Mouse (Mus musculus): Measurements from ENCODE around the gene Hspb2. TPM values are rescaled to one million over a fixed set of nuclear protein-coding genes. Genes with fewer than 3 reads are reported as not detected.

The Hspb2 gene
- total RNA-seq (2022) = 1 to 10 TPM; 3.0 to 3.2 (median 3.1) TPM

DNA sequence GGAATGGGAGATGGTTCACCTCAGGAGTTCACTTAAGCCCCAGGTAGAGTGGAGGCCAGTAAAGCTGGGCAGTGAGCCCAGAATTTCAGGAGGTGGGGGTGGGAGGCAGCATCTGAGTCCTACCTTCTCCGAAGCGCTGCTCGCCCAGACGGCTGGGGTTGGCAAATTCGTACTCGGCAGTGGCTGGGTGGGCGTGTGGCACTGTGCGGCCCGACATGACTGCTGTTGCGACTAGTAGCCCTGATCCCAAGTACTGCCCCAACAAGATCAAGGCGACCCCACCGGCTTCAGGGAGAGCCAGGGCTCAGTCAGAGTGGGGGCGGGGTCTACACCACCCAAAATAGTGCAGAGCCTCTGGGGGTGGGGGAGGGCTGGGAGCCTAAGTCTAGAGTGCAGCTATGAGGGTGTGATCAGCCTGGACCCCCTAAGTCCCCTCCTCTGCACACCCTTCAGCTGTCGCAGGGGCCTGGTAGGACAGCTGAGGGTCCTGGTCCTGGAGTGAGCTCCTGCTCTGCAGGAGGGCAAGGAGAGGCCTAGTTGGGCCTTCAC is at the start of gene Hspb2:
TSS of gene Hspb2 (minus strand) at position 301 of the 549 bp plus-strand sequence.
- no peak for DNase-seq

DNA sequence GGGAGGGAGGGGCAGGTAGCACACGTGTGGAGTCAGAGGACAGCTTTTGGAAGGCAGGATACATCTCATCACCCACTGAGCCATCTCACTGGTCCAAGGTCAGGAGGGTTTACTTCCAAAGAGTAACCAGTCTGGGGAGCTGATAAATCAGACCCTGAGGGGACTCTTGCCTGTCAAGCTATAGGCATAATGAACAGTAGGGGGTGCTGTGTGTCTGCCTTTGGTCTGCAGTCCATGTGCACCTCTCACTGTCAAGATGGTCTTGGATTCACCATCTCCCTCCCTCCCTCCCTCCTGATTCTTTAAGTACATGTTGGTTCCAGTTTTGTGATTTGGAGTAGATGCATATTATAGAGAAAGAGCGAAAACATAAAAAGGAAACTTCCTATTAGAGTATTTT is 48.8 kb upstream of the Hspb2 start:
- no peak for DNase-seq

DNA sequence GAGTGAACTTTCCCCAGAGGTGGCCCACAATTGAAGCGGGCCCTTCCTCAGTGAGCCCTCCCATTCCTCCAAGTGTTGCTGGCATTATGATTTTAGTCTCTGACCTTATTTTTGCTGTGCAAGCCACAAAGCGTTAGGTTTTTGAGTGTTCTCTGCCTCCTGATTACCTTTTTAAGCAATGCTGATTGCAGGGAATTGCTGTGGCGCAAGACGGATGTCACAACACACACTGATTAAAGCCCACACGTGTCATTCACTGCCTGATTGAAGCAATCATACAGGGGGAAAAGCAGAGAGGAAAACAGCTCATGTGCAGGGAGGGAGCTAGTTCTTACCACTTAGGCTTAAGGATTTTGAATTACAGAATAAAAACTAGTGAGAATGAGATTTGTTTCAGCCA is 46.2 kb upstream of the Hspb2 start:
- peak; percentile 49 for DNase-seq

DNA sequence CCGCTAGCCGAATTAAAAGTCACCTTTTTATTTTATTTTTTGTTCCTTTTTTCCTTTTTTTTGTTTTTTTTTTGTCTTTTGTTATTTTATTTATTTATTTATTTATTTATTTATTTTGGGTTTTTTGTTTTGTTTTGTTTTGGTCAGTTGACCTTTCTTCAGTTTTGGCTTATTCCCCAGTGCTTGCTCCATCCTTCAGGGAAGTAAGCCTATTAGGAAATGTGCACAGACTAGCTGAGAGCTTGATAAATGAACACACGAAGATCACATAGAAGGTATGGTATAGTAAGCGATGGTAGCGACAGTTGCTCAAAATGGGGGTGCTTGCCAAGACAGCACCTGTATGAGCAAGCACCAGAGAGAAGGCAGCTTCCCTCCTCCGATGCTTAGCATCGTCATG is 45.5 kb upstream of the Hspb2 start:
- no peak for DNase-seq

DNA sequence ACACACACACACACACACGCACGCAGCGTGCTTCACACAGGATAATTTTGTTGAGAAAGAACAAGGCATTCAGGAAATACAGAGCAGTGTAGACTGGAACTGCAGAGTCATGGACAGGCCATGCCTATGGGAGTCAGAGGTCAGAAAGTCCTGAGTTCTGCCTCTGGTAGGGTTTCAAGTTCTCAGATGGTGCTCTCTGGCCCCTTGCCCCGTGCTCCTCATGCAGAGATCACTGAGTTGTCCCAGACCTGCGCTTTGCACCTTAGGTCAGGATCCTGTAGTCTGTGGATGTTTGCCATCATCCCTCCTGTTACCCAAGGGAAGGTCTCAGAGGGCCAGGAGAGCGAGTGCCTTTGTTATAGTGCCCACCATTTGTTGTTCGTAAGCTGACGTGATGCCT is 44.6 kb upstream of the Hspb2 start:
- no peak for DNase-seq

DNA sequence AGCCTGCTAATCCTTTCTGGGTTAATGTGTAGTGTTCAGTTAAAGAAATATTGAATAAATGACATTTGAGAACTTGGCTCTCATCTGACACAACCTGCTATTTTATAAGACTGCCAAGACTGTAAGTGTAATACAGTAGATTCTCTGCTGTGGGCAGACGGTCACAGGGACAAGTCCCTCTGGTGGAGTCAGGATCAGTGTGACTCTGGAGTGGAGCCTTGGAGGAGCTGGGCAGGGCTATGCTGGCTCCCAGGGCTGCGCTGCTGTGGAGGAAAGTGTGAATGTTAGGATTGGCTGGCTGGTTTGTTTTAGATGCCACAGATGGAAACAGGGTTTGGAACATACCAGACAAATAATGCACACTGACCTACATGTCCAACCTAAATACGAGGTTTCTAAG is 43.1 kb upstream of the Hspb2 start:
- no peak for DNase-seq

DNA sequence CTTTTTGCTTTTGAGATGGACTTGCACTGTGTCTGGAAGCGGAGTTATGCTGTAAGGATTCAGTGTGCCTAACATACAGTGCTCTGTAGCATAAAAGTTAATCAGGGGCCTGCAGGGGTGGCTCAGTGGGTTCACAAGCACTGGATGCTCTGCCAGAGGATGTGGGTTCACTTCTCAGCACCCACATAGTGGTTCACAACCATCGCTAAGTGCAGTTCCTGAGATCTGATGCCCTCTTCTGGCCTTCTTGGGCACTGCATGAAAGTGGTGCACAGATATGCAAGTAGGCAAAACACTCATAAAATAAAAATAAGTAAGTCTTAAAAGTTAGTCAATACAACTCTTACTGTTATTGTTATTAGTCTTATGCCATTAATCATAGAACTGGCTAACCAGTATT is 30.0 kb upstream of the Hspb2 start:
- DNase-seq = no peak

DNA sequence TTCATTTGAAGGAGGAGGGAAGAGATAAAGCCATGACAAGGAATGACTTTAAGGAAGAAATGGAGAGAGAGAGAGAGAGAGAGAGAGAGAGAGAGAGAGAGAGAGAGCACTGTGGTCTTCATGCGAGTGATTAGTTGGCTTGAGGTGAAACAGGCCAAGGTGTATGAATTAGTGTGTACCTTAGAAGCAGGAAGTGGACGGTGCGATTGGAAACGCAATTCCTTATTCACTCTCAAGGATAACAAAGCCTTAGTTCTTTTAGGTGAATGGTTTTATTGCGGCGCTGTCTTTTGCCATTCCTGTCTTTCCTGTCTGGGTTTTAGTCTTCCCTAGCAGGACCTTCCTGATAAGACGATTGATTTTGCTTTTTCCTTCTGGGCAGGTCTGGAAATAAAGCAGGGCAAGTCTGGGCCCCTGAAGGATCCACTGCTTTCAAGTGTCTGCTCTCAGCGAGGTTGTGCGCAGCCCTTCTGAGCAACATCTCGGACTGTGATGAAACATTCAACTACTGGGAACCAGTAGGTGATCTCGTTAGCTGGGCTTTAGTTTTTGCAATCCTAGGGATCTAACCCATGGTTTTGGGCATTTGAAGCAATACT is 24.1 kb upstream of the Hspb2 start:
- DNase-seq = no peak

DNA sequence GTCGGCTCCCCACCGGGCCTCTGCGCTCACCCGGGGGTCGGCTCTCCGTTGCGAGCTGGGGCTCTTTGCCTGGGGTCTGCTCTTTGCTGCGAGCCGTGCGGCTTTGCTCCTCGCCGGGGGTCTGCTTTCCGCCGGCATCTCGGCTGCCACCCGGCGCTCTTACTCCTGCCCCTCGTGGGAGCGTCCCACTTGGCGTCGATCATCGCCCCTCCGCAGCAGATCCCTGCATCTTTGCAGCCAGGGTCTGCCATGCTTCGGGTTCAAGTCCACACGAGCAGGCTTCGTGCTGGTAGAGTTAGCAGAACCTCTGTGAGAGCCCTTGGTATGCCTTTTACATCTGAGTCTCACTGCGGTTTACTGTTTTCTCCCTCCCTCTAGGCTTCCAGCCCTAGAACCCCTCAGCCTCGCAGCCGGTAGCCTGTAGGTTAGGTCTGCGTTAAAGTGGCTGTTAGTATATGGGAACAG is 23.5 kb upstream of the Hspb2 start:
- DNase-seq = no peak

DNA sequence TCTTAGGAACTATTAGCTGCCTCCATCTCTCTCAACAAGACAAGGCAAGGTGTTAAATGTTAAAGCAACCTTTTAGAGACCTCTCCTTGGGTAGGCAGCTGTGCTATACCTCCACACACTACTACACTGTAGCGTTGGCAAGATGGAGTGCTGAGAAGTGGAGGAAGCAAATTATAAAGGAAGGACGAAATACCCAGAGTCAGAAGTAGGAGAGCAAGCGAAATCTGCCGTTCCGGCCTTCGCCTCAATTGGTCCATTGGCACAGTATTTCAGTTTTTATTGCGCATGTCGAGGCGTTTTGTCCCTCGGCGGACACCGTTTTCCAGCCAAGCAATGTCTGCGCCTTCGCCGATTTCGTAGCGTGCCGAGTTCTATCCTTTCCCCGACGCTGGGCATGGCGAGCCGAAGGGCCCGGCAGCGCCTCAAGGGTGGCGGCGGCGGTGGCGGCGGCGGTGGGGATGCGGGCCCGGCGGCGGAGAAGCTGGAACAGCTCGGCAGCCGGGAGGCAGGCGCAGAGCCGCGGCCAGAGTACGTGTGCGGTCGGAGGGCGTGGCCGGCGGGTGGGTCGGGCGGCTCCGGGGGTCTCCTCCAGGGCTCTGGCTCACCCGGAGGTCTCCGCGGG is 22.9 kb upstream of the Hspb2 start, which contains the start of the genes Alg9 and 1110032A03Rik:
TSS of gene Alg9 (plus strand) at position 29 of the 622 bp plus-strand sequence.
TSS of gene 1110032A03Rik (minus strand) at position 530 of the 622 bp plus-strand sequence.
- peak; percentile 77 for DNase-seq

DNA sequence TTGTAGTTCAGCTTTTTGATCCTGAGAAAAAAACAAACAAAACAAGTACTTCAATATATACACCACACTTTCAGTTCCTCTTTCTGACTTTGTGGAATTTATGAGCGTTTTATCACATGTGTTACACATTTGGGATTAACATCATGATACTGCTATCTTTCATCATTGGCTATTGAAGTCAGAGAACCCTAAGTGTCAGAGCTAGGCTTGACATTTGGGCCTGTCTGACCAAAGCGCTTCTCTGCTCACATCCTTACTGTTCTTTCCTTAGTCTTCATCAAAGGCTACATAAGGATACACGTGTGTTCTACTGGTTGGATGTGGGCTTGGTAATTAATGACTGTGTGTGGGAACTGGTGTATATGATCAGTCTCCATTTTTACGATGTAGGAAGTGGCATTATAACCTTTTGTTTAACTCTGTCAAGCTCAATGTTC is 21.9 kb upstream of the Hspb2 start:
- DNase-seq = no peak

DNA sequence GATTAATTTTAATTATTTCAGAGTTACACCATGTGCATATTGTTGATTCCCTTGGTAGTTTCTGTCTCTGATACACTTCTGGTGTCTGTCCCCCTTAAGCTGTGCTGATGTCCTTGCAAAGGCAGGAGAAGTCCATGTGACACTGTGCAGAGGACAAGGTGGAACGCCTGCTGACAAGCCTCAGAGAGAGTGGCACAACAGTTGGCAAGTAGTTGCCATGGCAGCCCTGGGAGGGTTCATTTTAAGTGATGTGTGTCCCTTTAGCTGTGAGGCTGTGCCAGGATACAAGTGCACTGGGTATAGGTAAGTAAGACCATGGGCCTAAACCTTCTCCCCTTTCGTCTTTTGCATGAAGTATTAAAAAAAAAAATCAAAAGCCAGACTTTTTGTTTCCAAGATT is 17.9 kb upstream of the Hspb2 start:
- no peak for DNase-seq

DNA sequence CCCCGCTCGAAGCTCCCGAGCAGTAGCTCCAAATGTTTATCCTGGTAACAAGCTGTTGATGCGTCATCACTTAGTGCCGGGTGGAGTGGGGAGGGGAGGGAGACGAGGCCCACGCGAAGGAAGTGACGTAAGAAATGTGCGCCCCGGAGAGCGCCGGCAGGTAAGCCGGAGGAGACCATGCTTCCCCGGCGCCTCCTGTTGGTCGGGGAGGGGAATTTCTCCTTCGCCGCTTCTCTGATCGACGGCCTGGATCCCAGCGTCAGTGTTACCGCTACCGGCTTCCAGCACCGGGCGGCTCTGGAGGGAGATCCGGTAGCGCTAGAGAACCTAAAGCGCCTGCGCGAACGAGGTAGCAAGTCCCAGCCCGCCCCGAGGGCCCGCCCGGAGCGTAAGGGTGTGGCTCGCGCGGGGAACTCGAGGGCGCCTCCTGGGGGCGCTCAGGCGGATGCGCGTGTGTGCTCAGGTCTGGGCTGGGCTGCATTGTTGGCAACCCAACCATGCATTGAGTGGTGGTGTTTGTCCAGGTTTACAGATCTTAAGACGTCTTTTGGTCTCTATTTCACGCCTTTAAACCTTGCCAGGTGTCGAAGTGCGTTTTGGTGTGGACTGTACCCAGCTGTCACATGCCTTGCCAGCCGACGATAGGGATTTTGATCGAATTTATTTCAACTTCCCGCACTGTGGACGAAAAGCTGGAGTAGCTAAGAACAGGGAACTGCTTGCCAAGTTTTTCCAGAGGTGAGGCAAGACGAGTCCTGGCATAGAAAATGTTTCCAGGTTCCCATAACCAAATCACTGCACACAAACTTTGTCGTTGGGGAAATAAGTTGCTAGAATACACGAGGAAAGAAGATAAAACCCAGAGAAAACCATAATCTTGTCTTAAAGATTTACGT is 16.2 kb upstream of the Hspb2 start, which contains the start of gene Fdxacb1:
TSS of gene Fdxacb1 (plus strand) at position 130 of the 896 bp plus-strand sequence.
- DNase-seq = peak; percentile 98

DNA sequence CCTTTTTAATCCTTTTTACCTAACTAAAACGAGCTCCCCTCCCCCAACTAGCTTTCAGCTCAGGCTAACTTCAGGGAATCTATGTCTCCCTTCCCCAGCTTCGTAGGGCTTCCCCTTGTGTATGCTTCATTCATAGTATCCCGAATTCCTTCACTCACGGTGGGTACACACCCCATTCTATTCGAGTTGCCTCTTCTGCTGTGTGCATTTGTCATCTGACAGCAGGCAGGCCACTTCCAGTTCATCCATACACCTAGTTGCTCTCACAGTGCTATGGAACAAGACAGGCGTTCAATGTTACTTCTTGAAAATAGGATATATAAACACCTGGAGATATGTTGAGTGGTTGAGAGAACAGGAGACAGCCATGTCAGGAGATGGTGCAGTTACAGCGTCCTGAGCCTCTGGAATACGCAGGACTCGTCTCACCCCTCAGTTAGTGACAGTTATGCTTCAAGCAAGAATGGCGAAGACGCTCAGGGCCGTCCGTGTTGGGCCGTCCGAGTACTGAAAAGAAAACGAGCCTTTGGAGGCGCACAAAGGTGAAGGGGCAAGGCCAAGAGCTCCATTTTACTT is 15.5 kb upstream of the Hspb2 start:
- DNase-seq = no peak

DNA sequence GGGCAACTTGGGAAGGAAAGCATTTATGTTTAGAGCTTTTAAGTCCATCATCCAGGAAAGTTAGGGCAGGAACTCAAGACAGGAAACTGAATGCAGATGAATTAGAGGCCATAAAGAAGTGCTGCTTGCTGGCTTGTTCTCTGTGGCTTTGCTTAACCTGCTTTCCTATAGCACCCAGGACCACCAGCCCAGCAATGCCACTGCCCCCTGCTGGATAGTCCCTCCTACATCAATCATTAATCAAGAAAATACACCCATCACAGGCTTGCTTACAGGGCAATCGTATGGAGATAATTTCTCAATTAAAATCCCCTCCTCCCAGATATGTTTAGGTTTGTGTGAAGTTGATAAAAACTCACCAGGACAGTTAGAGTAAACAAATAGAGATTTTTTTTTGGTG is 11.2 kb upstream of the Hspb2 start:
- DNase-seq = no peak

DNA sequence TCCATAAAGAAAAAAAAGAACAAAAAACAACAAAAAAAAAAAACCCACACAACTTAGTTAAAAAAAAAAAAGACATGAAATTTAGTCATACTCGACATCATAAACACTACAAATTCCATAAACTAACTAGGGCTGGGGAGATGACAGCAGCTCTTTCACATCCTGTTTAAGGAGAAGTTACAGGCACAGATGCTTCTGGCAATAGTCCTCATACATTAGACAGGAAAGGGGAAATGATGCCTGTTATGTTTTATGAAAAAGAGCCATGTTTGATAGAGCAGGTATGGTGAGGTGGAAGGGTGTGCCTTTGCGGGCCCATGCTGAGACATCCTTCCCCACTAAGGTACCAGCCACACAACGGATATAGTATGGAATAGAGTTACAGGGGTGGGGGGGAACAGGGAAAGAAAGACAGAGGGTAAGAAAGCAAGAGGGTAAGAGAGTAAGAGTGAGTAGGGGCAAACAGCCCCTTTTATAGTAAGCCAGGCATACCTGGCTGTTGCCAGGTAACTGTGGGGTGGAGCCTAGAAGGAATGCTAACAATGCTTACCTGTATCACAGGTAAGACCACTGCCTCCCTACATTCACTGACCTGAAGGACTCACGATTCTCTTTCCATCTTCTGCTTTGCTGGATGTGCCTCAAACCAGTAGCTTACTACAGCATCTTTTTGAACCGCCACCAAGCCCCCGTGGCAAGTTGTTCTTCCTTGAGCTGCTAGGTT is 9.5 kb upstream of the Hspb2 start:
- no peak for DNase-seq

DNA sequence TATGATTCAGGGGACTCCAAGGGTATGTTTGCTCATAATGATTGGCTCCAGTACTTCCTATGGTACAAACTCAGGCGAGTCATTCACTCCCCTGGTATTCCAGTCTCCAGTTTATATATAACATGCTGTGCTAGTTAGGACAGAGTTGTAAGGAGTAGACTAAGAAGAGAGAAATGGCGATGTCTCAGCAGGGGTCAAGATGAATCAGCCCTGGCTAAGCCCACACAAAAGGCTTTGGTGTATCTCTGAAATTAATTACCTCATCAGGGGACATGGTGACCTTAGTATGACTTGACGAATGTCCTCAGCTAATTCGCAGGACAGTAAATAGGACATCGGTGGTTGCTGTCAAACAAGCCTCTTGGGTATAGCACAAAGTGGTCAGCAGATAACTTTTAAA is 4.6 kb upstream of the Hspb2 start:
- no peak for DNase-seq

DNA sequence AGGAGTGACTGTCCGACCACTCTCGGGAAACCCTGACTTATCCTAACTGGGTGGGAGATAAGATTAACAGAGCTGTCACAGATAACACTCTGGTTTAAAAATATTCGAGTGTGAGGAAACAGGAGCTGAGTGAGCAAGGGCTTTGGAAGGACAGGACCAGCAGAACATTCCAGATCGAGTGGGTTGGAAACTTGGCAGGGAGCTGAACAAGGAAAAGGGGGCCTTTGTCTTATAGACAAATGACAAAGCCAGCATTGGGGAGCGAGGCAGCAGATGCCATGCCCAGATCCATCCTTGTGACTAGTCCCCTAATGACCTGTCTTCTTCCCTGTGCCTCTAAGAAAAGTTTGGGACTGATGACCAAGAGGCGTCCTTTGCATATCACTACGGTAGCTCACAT is 1.8 kb upstream of the Hspb2 start:
- no peak for DNase-seq

DNA sequence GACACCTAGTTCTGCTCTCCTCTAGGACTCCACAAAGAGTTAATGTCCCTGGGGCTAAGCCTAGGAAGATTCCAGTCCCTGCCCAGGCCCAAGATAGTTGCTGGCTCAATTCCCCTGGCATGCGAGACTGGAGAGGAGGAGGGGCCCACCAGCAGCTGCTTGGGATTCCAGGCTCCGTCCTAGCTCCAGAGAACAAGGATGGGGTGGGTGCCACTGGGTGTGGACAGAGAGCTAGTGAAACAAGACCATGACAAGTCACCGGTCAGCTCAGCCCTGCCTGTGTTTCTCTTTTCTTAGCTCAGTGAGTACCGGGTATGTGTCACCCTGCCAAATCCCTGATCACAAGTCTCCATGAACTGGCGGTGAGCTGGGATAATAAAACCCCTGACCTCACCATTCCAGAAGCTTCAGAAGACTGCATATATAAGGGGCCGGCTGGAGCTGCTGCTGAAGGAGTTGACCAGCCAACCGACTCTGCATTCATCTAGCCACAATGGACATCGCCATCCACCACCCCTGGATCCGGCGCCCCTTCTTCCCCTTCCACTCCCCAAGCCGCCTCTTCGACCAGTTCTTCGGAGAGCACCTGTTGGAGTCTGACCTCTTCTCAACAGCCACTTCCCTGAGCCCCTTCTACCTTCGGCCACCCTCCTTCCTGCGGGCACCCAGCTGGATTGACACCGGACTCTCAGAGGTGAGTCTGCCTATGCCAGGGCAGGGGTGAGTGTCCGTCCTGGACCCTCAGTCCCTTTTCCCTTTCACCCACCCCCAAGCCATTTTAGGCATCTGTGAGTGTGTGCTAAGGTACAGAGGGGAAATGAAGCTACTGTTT is 846 bp upstream of the Hspb2 start:
- no peak for DNase-seq

DNA sequence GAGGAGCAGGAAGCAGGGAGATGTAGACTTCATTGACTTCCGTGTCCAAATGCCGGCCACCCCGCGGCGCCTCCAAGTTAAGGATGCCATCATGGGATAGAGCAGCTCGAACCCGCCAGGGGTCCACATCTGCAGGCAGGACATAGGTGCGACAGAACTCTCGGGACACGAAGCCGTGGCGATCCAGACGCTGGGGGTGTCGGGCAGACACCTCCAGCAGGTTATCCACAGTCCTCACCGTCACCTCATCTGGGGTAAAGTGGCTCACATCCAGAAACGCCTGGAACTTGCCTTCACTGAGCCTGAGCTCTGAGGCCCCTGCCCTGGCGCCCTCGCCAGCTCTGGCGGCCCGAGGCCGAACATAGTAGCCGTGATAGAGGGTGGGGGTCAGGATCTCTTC is 831 bp downstream of the Hspb2 start, which contains the start of gene Cryab:
TSS of gene Cryab (plus strand) at position 3 of the 400 bp plus-strand sequence.
- DNase-seq = no peak

DNA sequence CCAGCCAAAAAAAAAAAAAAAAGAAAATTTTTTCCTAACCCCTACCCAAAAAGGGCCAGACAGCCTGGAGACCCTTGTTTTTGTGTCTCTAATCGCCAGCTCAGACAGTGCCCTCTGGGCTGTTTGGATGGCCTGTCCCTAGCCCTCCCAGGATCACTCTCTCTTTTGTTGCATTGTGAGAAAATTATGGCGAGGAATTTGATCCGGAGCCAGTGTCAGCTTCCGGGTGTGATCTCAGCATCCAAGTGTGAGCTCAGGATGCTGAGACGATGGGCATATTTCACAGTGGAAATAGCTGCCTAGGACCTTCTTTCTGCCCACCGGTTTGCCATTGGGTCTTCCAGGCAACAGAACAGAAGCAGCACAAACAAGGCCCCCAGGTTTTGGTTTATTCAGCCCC is 1.4 kb downstream of the Hspb2 start:
- DNase-seq = no peak

Measured in adrenal gland, adult 8-10 months (tissue).